Mouse (Mus musculus): ENCODE data around the gene Neurod2. TPM values are rescaled to one million over a fixed set of nuclear protein-coding genes. Genes with fewer than 3 reads are reported as not detected.

The Neurod2 gene
- polyA plus RNA-seq (2012; ENCODE audit: insufficient read depth, insufficient read length, low replicate concordance, missing spikeins) = not detected in 2 replicates

- Histone ChIP-seq H3K4me3 (ENCODE audit: insufficient read depth, low read depth, low read length) (no peak within 1 kb of the TSS), H3K27ac (ENCODE audit: insufficient read depth, low read depth, low read length) (no peak within 1 kb of the TSS), H3K4me1 (ENCODE audit: control insufficient read depth, insufficient read depth, low read length) (peaks cover 17% of the 10 kb centered on the region)
- no peak for TF ChIP-seq POLR2A (IDR thresholded peaks at IDR 0.05; ENCODE audit: insufficient read depth, low read depth, low read length)
- TF ChIP-seq CTCF (IDR thresholded peaks at IDR 0.05; ENCODE audit: insufficient read depth, low read depth, low read length) = no peak
- 4% methylated on average over 38 of the region's 38 CpGs for WGBS
Measured at GRCm38 (mm10) chr11:98329081-98329959, at the start of gene Neurod2. Gene Neurod2 (minus strand): TSS chr11:98329648.

DNA sequence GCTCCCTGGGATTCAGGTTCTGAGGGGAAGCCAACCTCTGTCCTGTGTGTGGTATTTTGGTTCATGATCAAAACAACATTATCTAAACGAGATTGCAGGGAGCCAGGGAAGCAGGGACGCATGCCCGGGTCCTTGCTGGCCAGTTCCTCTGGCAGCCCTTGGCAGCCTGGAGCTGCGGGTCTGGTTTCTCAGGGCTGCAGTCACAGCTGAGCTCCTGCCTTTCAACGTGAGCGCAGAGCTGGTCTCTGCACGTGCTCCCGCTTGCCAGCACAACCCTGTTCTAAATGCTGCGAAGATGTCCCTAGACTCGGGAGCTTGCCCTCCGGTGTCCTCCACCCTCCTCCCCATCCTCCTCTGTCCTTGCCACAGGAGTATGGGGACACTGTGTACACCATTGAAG is 48.3 kb upstream of the Neurod2 start:
- 80% methylated on average over 11 of the region's 11 CpGs for WGBS
- Histone ChIP-seq H3K27ac (ENCODE audit: insufficient read depth, low read depth, low read length) (no peak overlapping the region), H3K4me3 (ENCODE audit: insufficient read depth, low read depth, low read length) (no peak overlapping the region), H3K4me1 (ENCODE audit: control insufficient read depth, insufficient read depth, low read length) (no peaks in the 10 kb centered on the region)
- TF ChIP-seq POLR2A (IDR thresholded peaks at IDR 0.05; ENCODE audit: insufficient read depth, low read depth, low read length) (no peak), CTCF (IDR thresholded peaks at IDR 0.05; ENCODE audit: insufficient read depth, low read depth, low read length) (no peak)

GRCm38 (mm10) chr11:98376756-98377155 is 47.3 kb upstream of the Neurod2 start:
- Histone ChIP-seq H3K27ac (ENCODE audit: insufficient read depth, low read depth, low read length) (no peak overlapping the region), H3K4me3 (ENCODE audit: insufficient read depth, low read depth, low read length) (no peak overlapping the region), H3K4me1 (ENCODE audit: control insufficient read depth, insufficient read depth, low read length) (peaks cover 4% of the 10 kb centered on the region)
- no peak for TF ChIP-seq POLR2A (IDR thresholded peaks at IDR 0.05; ENCODE audit: insufficient read depth, low read depth, low read length)
- WGBS = 71% methylated on average over 5 of the region's 5 CpGs

- no peak overlapping the region for H3K4me3 ChIP-seq (ENCODE audit: insufficient read depth, low read depth, low read length)
- H3K4me1 ChIP-seq (ENCODE audit: control insufficient read depth, insufficient read depth, low read length) = peaks cover 17% of the 10 kb centered on the region
- WGBS = 85% methylated on average over 8 of the region's 8 CpGs
- H3K27ac ChIP-seq (ENCODE audit: insufficient read depth, low read depth, low read length) = no peak overlapping the region
- TF ChIP-seq CTCF (IDR thresholded peaks at IDR 0.05; ENCODE audit: insufficient read depth, low read depth, low read length) (no peak), POLR2A (IDR thresholded peaks at IDR 0.05; ENCODE audit: insufficient read depth, low read depth, low read length) (no peak)
Measured at GRCm38 (mm10) chr11:98374266-98374665, 44.8 kb upstream of the Neurod2 start.

GRCm38 (mm10) chr11:98373244-98373643 is 43.8 kb upstream of the Neurod2 start:
- Histone ChIP-seq H3K27ac (ENCODE audit: insufficient read depth, low read depth, low read length) (no peak overlapping the region), H3K4me1 (ENCODE audit: control insufficient read depth, insufficient read depth, low read length) (peaks cover 17% of the 10 kb centered on the region), H3K4me3 (ENCODE audit: insufficient read depth, low read depth, low read length) (no peak overlapping the region)
- WGBS = 90% methylated on average over 6 of the region's 6 CpGs
- no peak for TF ChIP-seq POLR2A (IDR thresholded peaks at IDR 0.05; ENCODE audit: insufficient read depth, low read depth, low read length)
- TF ChIP-seq CTCF (IDR thresholded peaks at IDR 0.05; ENCODE audit: insufficient read depth, low read depth, low read length) = no peak

DNA sequence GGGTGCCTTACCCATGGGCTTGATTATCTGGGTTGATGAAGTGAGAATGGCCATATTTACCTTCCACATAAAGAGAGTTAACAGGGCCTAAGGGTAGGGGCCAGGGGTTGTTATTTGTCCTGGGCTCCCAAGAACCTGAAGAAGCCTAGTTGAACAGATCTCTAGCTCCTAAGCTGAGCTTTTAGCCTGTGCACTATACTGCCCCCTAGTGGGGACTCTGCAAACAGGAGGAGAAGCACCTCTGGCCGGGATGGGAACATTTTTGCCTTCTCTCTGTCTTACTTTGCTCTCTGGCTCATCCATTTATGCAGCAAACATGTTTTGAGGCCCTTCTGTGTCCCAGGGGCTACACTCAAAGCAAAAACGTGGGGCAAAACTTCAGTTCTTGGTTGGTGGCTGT is 43.0 kb upstream of the Neurod2 start:
- WGBS = 19% methylated on average over 2 of the region's 2 CpGs
- TF ChIP-seq CTCF (IDR thresholded peaks at IDR 0.05; ENCODE audit: insufficient read depth, low read depth, low read length) (no peak), POLR2A (IDR thresholded peaks at IDR 0.05; ENCODE audit: insufficient read depth, low read depth, low read length) (no peak)
- Histone ChIP-seq H3K4me1 (ENCODE audit: control insufficient read depth, insufficient read depth, low read length) (peaks cover 17% of the 10 kb centered on the region), H3K27ac (ENCODE audit: insufficient read depth, low read depth, low read length) (no peak overlapping the region), H3K4me3 (ENCODE audit: insufficient read depth, low read depth, low read length) (no peak overlapping the region)

DNA sequence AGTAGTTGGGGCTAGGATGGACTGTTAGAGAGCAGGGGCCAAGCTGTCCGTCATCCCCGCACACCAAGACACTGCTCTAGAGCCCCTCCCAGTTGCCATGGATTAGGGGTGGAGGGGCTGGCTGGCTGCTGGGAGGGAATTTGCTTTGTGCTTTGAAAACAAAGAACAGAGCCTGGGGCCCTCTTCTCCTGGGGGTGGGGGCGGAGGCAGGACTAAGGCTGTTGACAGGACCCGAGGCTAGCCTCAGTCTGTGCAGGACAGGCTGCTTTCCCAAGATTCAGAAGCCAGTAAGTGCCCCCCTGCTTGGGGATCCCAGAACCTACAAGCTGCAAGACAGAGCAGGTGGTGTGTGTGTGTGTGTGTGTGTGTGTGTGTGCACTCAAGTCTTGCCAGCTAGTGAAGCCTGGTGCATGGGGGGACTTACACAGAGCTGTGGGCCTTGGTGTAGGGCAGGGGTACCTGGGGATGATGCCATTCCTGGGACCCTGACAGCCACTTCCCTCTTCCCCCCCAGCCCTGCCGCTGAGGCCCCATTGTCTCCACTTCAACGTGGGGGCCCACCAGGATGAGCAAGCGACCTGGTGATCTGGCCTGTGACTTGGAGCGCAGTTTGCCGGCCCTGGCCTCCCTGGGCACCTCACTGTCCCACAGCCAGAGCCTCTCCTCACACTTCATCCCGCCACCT is 42.2 kb upstream of the Neurod2 start:
- WGBS = 52% methylated on average over 10 of the region's 10 CpGs
- Histone ChIP-seq H3K4me1 (ENCODE audit: control insufficient read depth, insufficient read depth, low read length) (peaks cover 17% of the 10 kb centered on the region), H3K4me3 (ENCODE audit: insufficient read depth, low read depth, low read length) (no peak overlapping the region), H3K27ac (ENCODE audit: insufficient read depth, low read depth, low read length) (no peak overlapping the region)
- no peak for TF ChIP-seq CTCF (IDR thresholded peaks at IDR 0.05; ENCODE audit: insufficient read depth, low read depth, low read length)
- TF ChIP-seq POLR2A (IDR thresholded peaks at IDR 0.05; ENCODE audit: insufficient read depth, low read depth, low read length) = no peak

- H3K27ac ChIP-seq (ENCODE audit: insufficient read depth, low read depth, low read length) = no peak overlapping the region
- peaks cover 17% of the 10 kb centered on the region for H3K4me1 ChIP-seq (ENCODE audit: control insufficient read depth, insufficient read depth, low read length)
- no peak overlapping the region for H3K4me3 ChIP-seq (ENCODE audit: insufficient read depth, low read depth, low read length)
- WGBS = 85% methylated on average over 2 of the region's 2 CpGs
- TF ChIP-seq CTCF (IDR thresholded peaks at IDR 0.05; ENCODE audit: insufficient read depth, low read depth, low read length) (no peak), POLR2A (IDR thresholded peaks at IDR 0.05; ENCODE audit: insufficient read depth, low read depth, low read length) (no peak)
Measured at GRCm38 (mm10) chr11:98370588-98370987, 41.1 kb upstream of the Neurod2 start.

DNA sequence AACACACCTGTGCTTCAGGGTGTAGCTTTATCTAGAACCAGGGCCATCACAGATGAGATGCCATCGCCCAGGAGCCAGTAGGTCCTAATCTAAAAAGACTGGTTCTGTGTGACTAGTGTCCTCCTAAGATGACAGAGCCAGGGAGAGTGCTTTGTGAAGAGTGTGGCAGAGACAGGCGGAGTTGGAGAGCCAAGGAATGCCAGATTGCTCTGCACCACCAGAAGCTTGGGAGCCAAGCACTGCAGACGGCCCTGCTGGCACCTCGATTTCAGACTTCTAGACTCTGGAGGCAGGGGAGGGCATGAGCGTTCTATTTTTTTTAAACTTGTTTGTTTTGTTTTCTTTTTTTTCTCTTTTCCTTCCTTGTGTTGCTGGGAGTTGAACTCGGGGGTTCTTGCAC is 39.9 kb upstream of the Neurod2 start:
- Histone ChIP-seq H3K4me1 (ENCODE audit: control insufficient read depth, insufficient read depth, low read length) (peaks cover 17% of the 10 kb centered on the region), H3K4me3 (ENCODE audit: insufficient read depth, low read depth, low read length) (no peak overlapping the region), H3K27ac (ENCODE audit: insufficient read depth, low read depth, low read length) (no peak overlapping the region)
- TF ChIP-seq POLR2A (IDR thresholded peaks at IDR 0.05; ENCODE audit: insufficient read depth, low read depth, low read length) = no peak
- no peak for TF ChIP-seq CTCF (IDR thresholded peaks at IDR 0.05; ENCODE audit: insufficient read depth, low read depth, low read length)
- WGBS = 56% methylated on average over 6 of the region's 6 CpGs

Measured in olfactory bulb, adult 2 months (tissue).